ENCODE assay signal across 8 mouse cellular contexts in the genomic region with DNA sequence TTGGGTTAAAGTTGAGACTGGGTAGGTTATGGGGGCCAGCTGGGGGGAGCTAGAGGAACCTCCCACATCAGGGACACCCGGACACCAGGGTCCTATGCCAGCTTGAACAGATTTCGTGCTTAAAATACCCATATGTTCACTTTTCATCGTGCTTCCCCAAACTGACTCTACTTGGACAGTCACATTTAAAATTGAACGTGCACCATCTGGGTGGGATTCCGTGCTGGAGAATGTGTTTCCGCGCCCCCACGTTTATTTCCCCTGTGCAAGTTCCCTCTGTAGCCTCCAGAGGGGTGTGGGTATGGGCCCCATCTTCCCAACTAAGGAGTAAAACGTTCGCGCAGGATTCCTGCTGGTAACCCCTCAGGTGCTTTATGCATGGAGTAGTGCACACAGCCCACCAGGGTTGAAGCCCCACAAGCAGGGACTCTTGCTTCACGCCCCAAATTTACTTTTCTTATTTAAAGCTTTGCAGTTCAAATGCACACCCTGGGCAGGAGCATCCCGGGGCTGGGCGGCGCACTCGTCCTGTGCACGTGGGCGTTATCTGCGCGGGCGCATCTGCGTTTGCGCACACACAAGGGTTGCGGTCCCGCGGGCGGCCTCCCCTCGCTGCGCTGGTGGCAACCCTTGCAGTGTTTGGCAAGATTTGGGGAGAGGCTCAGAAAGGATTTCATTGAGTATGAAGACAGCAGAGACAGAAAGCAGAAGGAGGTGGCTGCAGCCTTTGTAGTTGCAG. TPM values are rescaled to one million over a fixed set of nuclear protein-coding genes. Genes with fewer than 3 reads are reported as not detected.
DNase-seq lines count a peak whose midpoint lies in the region; ATAC-seq and TF ChIP-seq lines count a peak whose summit lies in the region.

No protein-coding gene starts in this region.

- TF ChIP-seq POLR2A in ES-Bruce4 (IDR thresholded peaks at IDR 0.05; ENCODE audit: insufficient read depth, low read length) = no peak

- H3K4me2 ChIP-seq in limb, embryonic 13.5 days (replicated peaks) = peak overlapping the region; percentile 87

- no peak overlapping the region for H3K9ac ChIP-seq in ES-Bruce4 (ENCODE audit: low read depth, poor library complexity, severe bottlenecking)
- no peak overlapping the region for H3K9ac ChIP-seq in limb, embryonic 13.5 days

- 2% methylated on average over 29 of the region's 29 CpGs for WGBS in limb, embryonic 13.5 days

- H3K36me3 ChIP-seq in ES-Bruce4 (ENCODE audit: control insufficient read depth, insufficient read depth, low read length, poor library complexity, severe bottlenecking) = no peaks in the 10 kb centered on the region
- no peaks in the 10 kb centered on the region for H3K36me3 ChIP-seq in limb, embryonic 13.5 days

- peak; percentile 44 for ATAC-seq in granulocyte monocyte progenitor cell, adult 5-6 weeks (replicated peaks; ENCODE audit: poor library complexity, severe bottlenecking)
- no peak for ATAC-seq in limb, embryonic 13.5 days (ENCODE audit: low FRiP score, low read depth)
- ATAC-seq in CD4-positive, CD25-positive, alpha-beta regulatory T cell, adult 4 months = no peak

- peaks cover 3% of the 10 kb centered on the region; the same call in 1 of the 2 replicates for H3K27me3 ChIP-seq in ES-Bruce4 (ENCODE audit: control insufficient read depth, insufficient read depth, low read length, poor library complexity, severe bottlenecking)
- H3K27me3 ChIP-seq in limb, embryonic 13.5 days = peaks cover 54% of the 10 kb centered on the region

- TF ChIP-seq CTCF in ES-Bruce4 (IDR thresholded peaks at IDR 0.05; ENCODE audit: low read depth, low read length) = no peak

- TF ChIP-seq EP300 in ES-Bruce4 (IDR thresholded peaks at IDR 0.05; ENCODE audit: insufficient read depth, low read depth, low read length) = no peak

- peak; percentile 11 for DNase-seq in embryo, embryonic 9.5 days (ENCODE audit: extremely low spot score)
- DNase-seq in embryo, embryonic 10 days (ENCODE audit: low spot score) = no peak
- DNase-seq in cerebellum, adult 18-20 months = no peak
- no peak for DNase-seq in thymus, postnatal 36 days

- no peaks in the 10 kb centered on the region for H3K4me1 ChIP-seq in ES-Bruce4 (ENCODE audit: control insufficient read depth, insufficient read depth, low read length)
- H3K4me1 ChIP-seq in limb, embryonic 13.5 days = peaks cover 10% of the 10 kb centered on the region

- peak overlapping the region; percentile 27 for H3K4me3 ChIP-seq in ES-Bruce4 (ENCODE audit: low read depth, low read length)
- peak overlapping the region; percentile 25 for H3K4me3 ChIP-seq in limb, embryonic 13.5 days

- H3K9me3 ChIP-seq in ES-Bruce4 (replicated peaks; ENCODE audit: control insufficient read depth, insufficient read depth, low read length, poor library complexity, severe bottlenecking) = no peaks in the 10 kb centered on the region
- H3K9me3 ChIP-seq in limb, embryonic 13.5 days = no peaks in the 10 kb centered on the region

- H3K27ac ChIP-seq in ES-Bruce4 (ENCODE audit: insufficient read depth, low read length) = no peak overlapping the region
- H3K27ac ChIP-seq in limb, embryonic 13.5 days = no peak overlapping the region

RNA-seq across cellular contexts. Expression of gene Gm5800, which starts 21.6 kb away (rescaled TPM):
- polyA plus RNA-seq in ES-Bruce4 (2011; ENCODE audit: insufficient read depth, insufficient read length, low read depth, missing spikeins) = not detected in 2 replicates
- not detected in 2 replicates for total RNA-seq in granulocyte monocyte progenitor cell, adult 5-6 weeks (2014; fragmentation: Nextera tagmentation)
- total RNA-seq in granulocyte monocyte progenitor cell, adult 5-6 weeks (2017) = not detected in 2 replicates
- polyA plus RNA-seq in limb, embryonic 13.5 days (2015; fragmentation: Nextera tagmentation; extraction: Ambion mirVana) = not detected in 2 replicates
- polyA plus RNA-seq in CD4-positive, CD25-positive, alpha-beta regulatory T cell, adult 4 months (2017; shearing (Covaris generic)) = not detected

RNA-seq across cellular contexts. Expression of gene Ang4, which starts 34.8 kb away (rescaled TPM):
- polyA plus RNA-seq in ES-Bruce4 (2011; ENCODE audit: insufficient read depth, insufficient read length, low read depth, missing spikeins) = not detected in 2 replicates
- not detected in 2 replicates for total RNA-seq in granulocyte monocyte progenitor cell, adult 5-6 weeks (2014; fragmentation: Nextera tagmentation)
- not detected in 2 replicates for total RNA-seq in granulocyte monocyte progenitor cell, adult 5-6 weeks (2017)
- polyA plus RNA-seq in limb, embryonic 13.5 days (2015; fragmentation: Nextera tagmentation; extraction: Ambion mirVana) = not detected in 2 replicates
- polyA plus RNA-seq in CD4-positive, CD25-positive, alpha-beta regulatory T cell, adult 4 months (2017; shearing (Covaris generic)) = not detected

RNA-seq across cellular contexts. Expression of gene Gm17079, which starts 43.3 kb away (rescaled TPM):
- polyA plus RNA-seq in ES-Bruce4 (2011; ENCODE audit: insufficient read depth, insufficient read length, low read depth, missing spikeins) = not detected in 2 replicates
- not detected in 2 replicates for total RNA-seq in granulocyte monocyte progenitor cell, adult 5-6 weeks (2014; fragmentation: Nextera tagmentation)
- not detected in 2 replicates for total RNA-seq in granulocyte monocyte progenitor cell, adult 5-6 weeks (2017)
- not detected in 2 replicates for polyA plus RNA-seq in limb, embryonic 13.5 days (2015; fragmentation: Nextera tagmentation; extraction: Ambion mirVana)
- not detected for polyA plus RNA-seq in CD4-positive, CD25-positive, alpha-beta regulatory T cell, adult 4 months (2017; shearing (Covaris generic))
